Mouse (Mus musculus) midbrain, embryonic 14.5 days (tissue): Measurements from ENCODE around the gene E130114P18Rik. TPM values are rescaled to one million over a fixed set of nuclear protein-coding genes. Genes with fewer than 3 reads are reported as not detected.

ENCODE experiments used
- ATAC-seq: fragments of 200-750 bp; cut with Nextera tagmentation; 2 replicates; pipeline ENCODE4 v1.8.0; 2017; ENCODE audit warnings: moderate number of reproducible peaks, moderate library complexity; ENCODE audit not compliant: low FRiP score, low TSS enrichment
- DNase-seq: peaks from one replicate; pipeline ENCODE4 v3.0.0-alpha.2; 2015
- H3K27ac ChIP-seq: fragments of 300-500 bp; sonication (generic); replicated peaks from 2 replicates; pipeline ENCODE4 v1.5.1; 2014; ENCODE audit warnings: mild to moderate bottlenecking, low read depth, low read length, moderate library complexity
- H3K27me3 ChIP-seq: fragments of 300-500 bp; sonication (generic); 2 replicates; pipeline ENCODE4 v1.6.1; 2014; ENCODE audit warnings: low read length, control low read depth, mixed read lengths; ENCODE audit not compliant: control insufficient read depth, insufficient read depth
- H3K36me3 ChIP-seq: fragments of 300-500 bp; sonication (generic); 2 replicates; pipeline ENCODE4 v1.6.1; 2014; ENCODE audit warnings: low read length, control low read depth; ENCODE audit not compliant: control insufficient read depth, insufficient read depth
- H3K4me1 ChIP-seq: fragments of 300-500 bp; sonication (generic); 2 replicates; pipeline ENCODE4 v1.6.1; 2014; ENCODE audit warnings: mild to moderate bottlenecking, antibody characterized with exemption, low read length, control low read depth; ENCODE audit not compliant: control insufficient read depth, insufficient read depth
- H3K4me2 ChIP-seq: fragments of 300-500 bp; sonication (generic); 2 replicates; pipeline ENCODE4 v1.6.1; 2014; ENCODE audit warnings: mild to moderate bottlenecking, low read length, moderate library complexity
- H3K4me3 ChIP-seq: fragments of 300-500 bp; sonication (generic); replicated peaks from 2 replicates; pipeline ENCODE4 v1.5.1; 2014; ENCODE audit warnings: low read depth, low read length
- H3K9ac ChIP-seq: fragments of 300-500 bp; sonication (generic); replicated peaks from 2 replicates; pipeline ENCODE4 v1.6.1; 2014; ENCODE audit warnings: mild to moderate bottlenecking, low read length, moderate library complexity
- H3K9me3 ChIP-seq: fragments of 300-500 bp; sonication (generic); 2 replicates; pipeline ENCODE4 v1.6.1; 2016; ENCODE audit warnings: low read length, control low read depth, mixed read lengths; ENCODE audit not compliant: control insufficient read depth
- WGBS: fragments of 180-500 bp; shearing (Covaris S2); extraction: QIAGEN DNeasy Blood & Tissue Kit; methylation state at CpG from one replicate; pipeline ENCODE4 v1.1.7; 2014; 5-methylcytosine and 5-hydroxymethylcytosine counted together
- polyA plus RNA-seq: library from polyadenylated mRNA; unstranded; fragments of >200 nt; fragmentation: Nextera tagmentation; extraction: Ambion mirVana; gene quantifications from 2 replicates; pipeline ENCODE4 v1.2.1, GENCODE M21; 2014

Gene E130114P18Rik
- polyA plus RNA-seq, 1 experiment from 2014 or later: 22.4 TPM

- H3K4me2 ChIP-seq: peak within 1 kb of the TSS; percentile 72
- H3K27me3 ChIP-seq: peaks cover 25% of the 10 kb centered on the region; the same call in 1 of the 2 replicates
- H3K36me3 ChIP-seq: no peaks in the 10 kb centered on the region
- H3K9me3 ChIP-seq: no peaks in the 10 kb centered on the region
- peak within 1 kb of the TSS; percentile 83 for H3K27ac ChIP-seq
- under 1% methylated on average over 9 of the region's 9 CpGs for WGBS
- H3K9ac ChIP-seq: peak within 1 kb of the TSS; percentile 43
- H3K4me3 ChIP-seq: peak within 1 kb of the TSS; percentile 46
- H3K4me1 ChIP-seq: peaks cover 10% of the 10 kb centered on the region; the same call in 1 of the 2 replicates
- ATAC-seq (no peak), DNase-seq (peak; percentile 63)
These were observed 5.2 kb downstream of the E130114P18Rik start, which contains the start of gene Nfia for GRCm38 (mm10) chr4:97772641-97773040. Nfia (plus strand) TSS chr4:97772734.

- peak; percentile 93 for ATAC-seq
- Histone ChIP-seq H3K4me1 (peaks cover 10% of the 10 kb centered on the region; the same call in 1 of the 2 replicates), H3K36me3 (no peaks in the 10 kb centered on the region), H3K9me3 (no peaks in the 10 kb centered on the region), H3K9ac (peak overlapping the region; percentile 43), H3K27me3 (peaks cover 25% of the 10 kb centered on the region; the same call in 1 of the 2 replicates), H3K27ac (peak overlapping the region; percentile 83), H3K4me2 (peak overlapping the region; percentile 72), H3K4me3 (peak overlapping the region; percentile 46)
- peak; percentile 95 for DNase-seq
- 0% methylated on average over 25 of the region's 25 CpGs for WGBS
These were observed 5.8 kb downstream of the E130114P18Rik start for GRCm38 (mm10) chr4:97772084-97772484.

- Histone ChIP-seq H3K4me3 (peak overlapping the region; percentile 46), H3K4me1 (peaks cover 10% of the 10 kb centered on the region; the same call in 1 of the 2 replicates), H3K9me3 (no peaks in the 10 kb centered on the region), H3K27me3 (peaks cover 22% of the 10 kb centered on the region; the same call in 1 of the 2 replicates), H3K9ac (peak overlapping the region; percentile 43; the same call in 1 of the 2 replicates), H3K4me2 (peak overlapping the region; percentile 72), H3K36me3 (no peaks in the 10 kb centered on the region), H3K27ac (peak overlapping the region; percentile 83)
- 18% methylated on average over 5 of the region's 5 CpGs for WGBS
- no peak for DNase-seq
- ATAC-seq: no peak
These were observed 6.5 kb downstream of the E130114P18Rik start for GRCm38 (mm10) chr4:97771426-97771825.

- Histone ChIP-seq H3K9ac (no peak overlapping the region), H3K4me3 (no peak overlapping the region), H3K27ac (no peak overlapping the region), H3K27me3 (0 out of 2 replicates have a peak, but pooled peaks cover 8% of the 10 kb centered on the region), H3K9me3 (no peaks in the 10 kb centered on the region), H3K4me1 (peaks cover 7% of the 10 kb centered on the region; the same call in 1 of the 2 replicates), H3K4me2 (no peak overlapping the region), H3K36me3 (no peaks in the 10 kb centered on the region)
- ATAC-seq (no peak), DNase-seq (no peak)
- WGBS: 40% methylated on average over 1 of the region's 1 CpGs
These were observed 8.0 kb downstream of the E130114P18Rik start for GRCm38 (mm10) chr4:97769861-97770260.

GRCm38 (mm10) chr4:97767516-97767915 is 10.4 kb downstream of the E130114P18Rik start:
- no peaks in the 10 kb centered on the region for H3K36me3 ChIP-seq
- H3K27ac ChIP-seq: no peak overlapping the region
- WGBS: 90% methylated on average over 5 of the region's 5 CpGs
- no peaks in the 10 kb centered on the region for H3K27me3 ChIP-seq
- ATAC-seq (no peak), DNase-seq (no peak)
- H3K4me1 ChIP-seq: 0 out of 2 replicates have a peak, but pooled peaks cover 4% of the 10 kb centered on the region
- no peak overlapping the region for H3K4me3 ChIP-seq
- H3K9ac ChIP-seq: no peak overlapping the region
- no peak overlapping the region for H3K4me2 ChIP-seq
- H3K9me3 ChIP-seq: no peaks in the 10 kb centered on the region

- no peak overlapping the region for H3K4me2 ChIP-seq
- H3K27me3 ChIP-seq: no peaks in the 10 kb centered on the region
- ATAC-seq: no peak
- 74% methylated on average over 4 of the region's 4 CpGs for WGBS
- 0 out of 2 replicates have a peak, but pooled peaks cover 4% of the 10 kb centered on the region for H3K4me1 ChIP-seq
- no peaks in the 10 kb centered on the region for H3K36me3 ChIP-seq
- no peak overlapping the region for H3K27ac ChIP-seq
- no peak overlapping the region for H3K9ac ChIP-seq
- no peak overlapping the region for H3K4me3 ChIP-seq
- no peak for DNase-seq
- H3K9me3 ChIP-seq: no peaks in the 10 kb centered on the region
These were observed 10.9 kb downstream of the E130114P18Rik start for GRCm38 (mm10) chr4:97767025-97767424.

- no peak overlapping the region for H3K4me2 ChIP-seq
- H3K9ac ChIP-seq: no peak overlapping the region
- no peaks in the 10 kb centered on the region for H3K36me3 ChIP-seq
- H3K27me3 ChIP-seq: no peaks in the 10 kb centered on the region
- H3K9me3 ChIP-seq: no peaks in the 10 kb centered on the region
- WGBS: 88% methylated on average over 3 of the region's 3 CpGs
- no peaks in the 10 kb centered on the region for H3K4me1 ChIP-seq
- H3K4me3 ChIP-seq: no peak overlapping the region
- no peak overlapping the region for H3K27ac ChIP-seq
- DNase-seq: no peak
- no peak for ATAC-seq
These were observed 11.8 kb downstream of the E130114P18Rik start for GRCm38 (mm10) chr4:97766100-97766499.

GRCm38 (mm10) chr4:97765341-97766020 is 12.4 kb downstream of the E130114P18Rik start:
- Histone ChIP-seq H3K4me3 (no peak overlapping the region), H3K36me3 (no peaks in the 10 kb centered on the region), H3K27me3 (no peaks in the 10 kb centered on the region), H3K9ac (no peak overlapping the region), H3K9me3 (no peaks in the 10 kb centered on the region), H3K4me2 (no peak overlapping the region), H3K27ac (no peak overlapping the region), H3K4me1 (no peaks in the 10 kb centered on the region)
- 91% methylated on average over 4 of the region's 4 CpGs for WGBS
- DNase-seq (no peak), ATAC-seq (no peak)

- no peak for ATAC-seq
These were observed 13.3 kb downstream of the E130114P18Rik start for GRCm38 (mm10) chr4:97764616-97765015.

More at GRCm38 (mm10) chr4:97764616-97765015, 13.3 kb downstream of the E130114P18Rik start:
- DNase-seq: no peak
- Histone ChIP-seq H3K9me3 (no peaks in the 10 kb centered on the region), H3K4me1 (no peaks in the 10 kb centered on the region), H3K9ac (no peak overlapping the region), H3K27me3 (0 out of 2 replicates have a peak, but pooled peaks cover 4% of the 10 kb centered on the region), H3K36me3 (no peaks in the 10 kb centered on the region), H3K4me3 (no peak overlapping the region), H3K4me2 (no peak overlapping the region), H3K27ac (no peak overlapping the region)
- WGBS: 43% methylated on average over 4 of the region's 4 CpGs
